In genomic region chr1:59201561-59201960, GRCm38 (mm10) we compare ENCODE assay signal across 20 mouse cellular contexts. TPM values are rescaled to one million over a fixed set of nuclear protein-coding genes. Genes with fewer than 3 reads are reported as not detected.
DNase-seq lines count a peak whose midpoint lies in the region; ATAC-seq lines count a peak whose summit lies in the region.
"Had no signal": no experiment of that assay in that cellular context is flagged by ENCODE, and none has a peak within 500 bp of the region (broad histone marks: within the 10 kb centered on the region; RNA-seq: fewer than 3 reads in every experiment).

No protein-coding gene starts in this region.

- no peaks in the 10 kb centered on the region for H3K27me3 ChIP-seq in kidney, embryonic 16.5 days (ENCODE audit: insufficient read depth, low read length)
- H3K27me3 ChIP-seq: embryonic facial prominence, embryonic 15.5 days; forebrain, embryonic 15.5 days; heart, embryonic 12.5 days; hindbrain, embryonic 15.5 days had no signal

- peak; percentile 61 for DNase-seq in heart, adult 11 months
- DNase-seq in heart, postnatal 14 days: no peak
- peak; percentile 7 for DNase-seq in retina, postnatal 1 day
- DNase-seq in retina, embryonic 14.5 days (ENCODE audit: low spot score): no peak
- peak; percentile 17 to 20 for DNase-seq in adrenal gland, postnatal 36 days
- DNase-seq in layer of hippocampus, adult 9-10 months (ENCODE audit: low spot score): no peak
- DNase-seq: cerebellum, adult 11 months; cerebellum, adult 8-10 months; cerebellum, postnatal 14 days; embryo, embryonic 11 days; gastrocnemius, postnatal 14 days; heart, postnatal 36 days had no signal

- H3K4me2 ChIP-seq in kidney, embryonic 16.5 days (replicated peaks; ENCODE audit: low read depth, low read length): no peak overlapping the region
- H3K4me2 ChIP-seq: embryonic facial prominence, embryonic 15.5 days; forebrain, embryonic 15.5 days; heart, embryonic 12.5 days; hindbrain, embryonic 15.5 days had no signal

- peaks cover 9% of the 10 kb centered on the region; the same call in 1 of the 2 replicates for H3K36me3 ChIP-seq in kidney, embryonic 16.5 days (ENCODE audit: insufficient read depth, low read length)

- intact Hi-C loops in heart, postnatal 14 days (cut with DNase I): no loop called here

- H3K4me1 ChIP-seq in kidney, embryonic 16.5 days (ENCODE audit: insufficient read depth, low read length): no peaks in the 10 kb centered on the region
- H3K4me1 ChIP-seq: embryonic facial prominence, embryonic 15.5 days; forebrain, embryonic 15.5 days; heart, embryonic 12.5 days; hindbrain, embryonic 15.5 days had no signal

- H3K4me3 ChIP-seq in kidney, embryonic 16.5 days (ENCODE audit: low read length): no peak overlapping the region
- H3K4me3 ChIP-seq: embryonic facial prominence, embryonic 15.5 days; erythroblast, embryonic 14.5 days; forebrain, embryonic 15.5 days; heart, embryonic 12.5 days; hindbrain, embryonic 15.5 days had no signal

- 80% methylated on average over 1 of the region's 1 CpGs for WGBS in kidney, embryonic 16.5 days

- H3K27ac ChIP-seq in kidney, embryonic 16.5 days (ENCODE audit: low read length): no peak overlapping the region
- H3K27ac ChIP-seq: embryonic facial prominence, embryonic 15.5 days; forebrain, embryonic 15.5 days; hindbrain, embryonic 15.5 days had no signal

- no peaks in the 10 kb centered on the region for H3K9me3 ChIP-seq in kidney, embryonic 16.5 days (ENCODE audit: low read length)
- H3K9me3 ChIP-seq: embryonic facial prominence, embryonic 15.5 days; forebrain, embryonic 15.5 days; heart, embryonic 12.5 days; hindbrain, embryonic 15.5 days had no signal

- no peak for ATAC-seq in kidney, embryonic 16.5 days (ENCODE audit: low FRiP score, low TSS enrichment)
- ATAC-seq: forebrain, embryonic 15.5 days had no signal

- H3K9ac ChIP-seq in kidney, embryonic 16.5 days (replicated peaks; ENCODE audit: low read length): no peak overlapping the region
- H3K9ac ChIP-seq: embryonic facial prominence, embryonic 15.5 days; forebrain, embryonic 15.5 days; heart, embryonic 12.5 days; hindbrain, embryonic 15.5 days had no signal

RNA-seq across cellular contexts. Expression of gene Als2, which starts 35.5 kb away (rescaled TPM):
- total RNA-seq in heart, postnatal 14 days (2021): 1 to 10 TPM; 8.5 to 9.2 TPM
- 10 to 100 TPM; 10.5 to 11.2 TPM for total RNA-seq in adrenal gland, postnatal 36 days (2021)
- polyA plus RNA-seq in kidney, embryonic 16.5 days (2015; fragmentation: Nextera tagmentation; extraction: Ambion mirVana): 12.4 and 13.8 TPM in 2 replicates

RNA-seq across cellular contexts. Expression of gene Mpp4, which starts 38.4 kb away (rescaled TPM):
- under 1 TPM in 1 of 2 experiments, not detected in 1; 0.12 TPM for total RNA-seq in heart, postnatal 14 days (2021)
- under 1 TPM; 0.16 to 0.23 TPM for total RNA-seq in adrenal gland, postnatal 36 days (2021)
- 0.48 and 0.65 TPM in 2 replicates for polyA plus RNA-seq in kidney, embryonic 16.5 days (2015; fragmentation: Nextera tagmentation; extraction: Ambion mirVana)
- total RNA-seq: gastrocnemius, postnatal 14 days had no signal

RNA-seq across cellular contexts. Expression of gene Cdk15, which starts 55.1 kb away (rescaled TPM):
- under 1 TPM in 1 of 2 experiments, not detected in 1; 0.26 TPM for total RNA-seq in heart, postnatal 14 days (2021)
- total RNA-seq in adrenal gland, postnatal 36 days (2021): under 1 TPM in 1 of 2 experiments, not detected in 1; 0.20 TPM
- polyA plus RNA-seq in kidney, embryonic 16.5 days (2015; fragmentation: Nextera tagmentation; extraction: Ambion mirVana): 0.76 and 1.4 TPM in 2 replicates
- total RNA-seq: common myeloid progenitor, adult 5-6 weeks; heart, adult 8-10 months; heart, postnatal 36 days had no signal
- polyA plus RNA-seq: erythroblast, embryonic 14.5 days had no signal

Comparison
In these comparisons a context has a peak if more than half of its experiments do, and no peak if none do; other contexts are left out.
1. DNase-seq: peak in heart, adult 11 months (single experiment), retina, postnatal 1 day (single experiment) and adrenal gland, postnatal 36 days (2 of 2); none in heart, postnatal 14 days (0 of 2), retina, embryonic 14.5 days (single experiment) and layer of hippocampus, adult 9-10 months (single experiment).